Mouse (Mus musculus) heart, embryonic 11.5 days (tissue): ENCODE measurements around the gene Dcxr. TPM values are rescaled to one million over a fixed set of nuclear protein-coding genes. Genes with fewer than 3 reads are reported as not detected.

Experiments
- ATAC-seq: fragments of 200-750 bp; cut with Nextera tagmentation; replicated peaks from 2 replicates; pipeline ENCODE4 v1.8.0; 2017; ENCODE audit warnings: moderate library complexity; ENCODE audit not compliant: insufficient number of reproducible peaks, low FRiP score, low TSS enrichment
- H3K27ac ChIP-seq: fragments of 300-500 bp; sonication (generic); 2 replicates; pipeline ENCODE4 v1.5.1; 2014; ENCODE audit warnings: mild to moderate bottlenecking, low read depth, low read length
- H3K27me3 ChIP-seq: fragments of 300-500 bp; sonication (generic); 2 replicates; pipeline ENCODE4 v1.6.1; 2014; ENCODE audit warnings: mild to moderate bottlenecking, low read length, mixed read lengths; ENCODE audit not compliant: control insufficient read depth, insufficient read depth
- H3K36me3 ChIP-seq: fragments of 300-500 bp; sonication (generic); 2 replicates; pipeline ENCODE4 v1.6.1; 2014; ENCODE audit warnings: mild to moderate bottlenecking, low read length, moderate library complexity, mixed read lengths; ENCODE audit not compliant: control insufficient read depth, insufficient read depth
- H3K4me1 ChIP-seq: fragments of 300-500 bp; sonication (generic); 2 replicates; pipeline ENCODE4 v1.6.1; 2014; ENCODE audit warnings: low read length; ENCODE audit not compliant: control insufficient read depth, insufficient read depth
- H3K4me2 ChIP-seq: fragments of 300-500 bp; sonication (generic); 2 replicates; pipeline ENCODE4 v1.6.1; 2014; ENCODE audit warnings: mild to moderate bottlenecking, moderate library complexity
- H3K4me3 ChIP-seq: fragments of 300-500 bp; sonication (generic); 2 replicates; pipeline ENCODE4 v1.5.1; 2014; ENCODE audit warnings: low read depth, low read length
- H3K9ac ChIP-seq: fragments of 300-500 bp; sonication (generic); 2 replicates; pipeline ENCODE4 v1.6.1; 2014; ENCODE audit warnings: mild to moderate bottlenecking, low read depth, low read length, moderate library complexity
- H3K9me3 ChIP-seq: fragments of 300-500 bp; sonication (generic); replicated peaks from 2 replicates; pipeline ENCODE4 v1.6.1; 2016; ENCODE audit warnings: low read length; ENCODE audit not compliant: control insufficient read depth
- WGBS: fragments of 180-500 bp; shearing (Covaris S2); extraction: QIAGEN DNeasy Blood & Tissue Kit; methylation state at CpG from one replicate; pipeline ENCODE4 v1.1.7; 2014; ENCODE audit not compliant: insufficient replicate concordance; 5-methylcytosine and 5-hydroxymethylcytosine counted together
- polyA plus RNA-seq: library from polyadenylated mRNA; unstranded; fragments of >200 nt; fragmentation: Nextera tagmentation; extraction: Ambion mirVana; gene quantifications from 2 replicates; pipeline ENCODE4 v1.2.1, GENCODE M21; 2014

The Dcxr gene
- polyA plus RNA-seq, 1 experiment from 2014 or later, result 5.1 TPM

DNA sequence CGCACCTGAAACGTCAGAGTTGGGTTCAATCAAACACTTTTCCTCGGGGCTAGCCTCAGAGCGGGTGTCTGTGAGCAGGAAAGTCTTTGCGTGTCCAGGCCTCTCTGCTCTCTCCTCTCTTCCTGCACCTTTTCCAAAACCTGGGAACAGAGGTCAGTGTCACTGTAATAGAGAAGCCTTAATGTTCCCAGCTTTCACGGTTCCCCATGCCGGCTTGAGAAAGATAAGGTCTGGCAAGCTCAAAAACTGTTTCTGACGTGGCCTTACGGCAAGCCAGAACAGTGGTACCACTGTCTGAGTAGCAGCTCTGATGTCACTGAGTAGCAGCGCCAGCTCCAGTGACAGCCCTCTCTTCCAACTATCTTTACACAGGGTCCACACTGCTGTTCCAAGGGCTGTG, 12.5 kb downstream of the Dcxr start:
- 49% methylated on average over 10 of the region's 10 CpGs for WGBS
- Histone ChIP-seq H3K27me3 (no peaks in the 10 kb centered on the region), H3K36me3 (peaks cover 10% of the 10 kb centered on the region)

DNA sequence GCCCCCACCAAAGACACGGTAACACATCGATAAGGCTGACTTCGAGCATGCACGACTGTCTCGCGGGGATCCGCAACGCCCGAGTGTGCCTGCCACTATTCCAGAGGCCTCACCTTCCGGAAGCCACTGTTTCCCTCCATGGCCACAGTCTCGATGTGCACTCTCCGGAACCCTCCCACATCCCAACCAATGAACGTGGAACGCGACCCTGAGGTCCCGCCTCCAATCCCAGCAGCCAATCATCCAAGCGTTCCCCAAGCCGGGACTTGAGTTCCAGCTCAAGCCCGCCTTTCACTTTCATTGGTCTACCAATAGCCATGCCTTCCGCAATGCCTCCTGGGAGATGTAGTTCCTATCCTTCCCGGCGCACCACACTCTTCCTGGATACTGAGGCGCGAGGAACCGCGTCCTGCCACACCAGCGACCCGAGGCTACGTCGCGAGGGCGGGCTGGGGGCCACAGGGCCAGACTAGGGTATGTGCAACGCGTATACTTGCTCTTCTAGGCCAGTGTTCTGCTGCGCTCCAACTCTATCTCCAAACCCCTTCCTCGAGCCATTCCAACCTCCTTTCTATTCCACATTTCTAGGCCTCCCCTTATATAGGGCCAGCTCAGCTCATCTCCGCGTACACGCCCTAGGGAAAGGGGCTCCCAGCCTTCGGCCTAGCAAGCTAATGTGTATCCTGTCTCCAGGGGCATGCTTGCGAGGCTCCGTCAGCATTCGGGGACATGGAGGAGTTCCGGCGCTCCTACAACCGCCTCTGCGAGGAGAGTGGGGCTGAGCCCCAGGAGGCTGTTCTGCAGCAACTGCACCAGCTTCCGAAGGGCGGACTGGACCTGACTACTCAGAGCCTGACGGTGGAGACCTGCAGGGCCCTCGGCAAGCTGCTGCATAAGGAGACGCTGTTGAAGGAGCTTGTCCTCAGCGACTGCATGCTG, 13.2 kb downstream of the Dcxr start, which contains the start of the genes Cenpx and Lrrc45:
TSS of gene Cenpx (minus strand) at position 159 of the 939 bp plus-strand sequence.
TSS of gene Lrrc45 (plus strand) at position 346 of the 939 bp plus-strand sequence.
- 4% methylated on average over 53 of the region's 53 CpGs for WGBS
- H3K9me3 ChIP-seq, result no peaks in the 10 kb centered on the region
- H3K27ac ChIP-seq, result peak within 1 kb of the TSS; percentile 76
- H3K27me3 ChIP-seq, result no peaks in the 10 kb centered on the region
- peak within 1 kb of the TSS; percentile 100 for H3K4me2 ChIP-seq
- peak within 1 kb of the TSS; percentile 82 for H3K9ac ChIP-seq
- H3K4me1 ChIP-seq, result peaks cover 13% of the 10 kb centered on the region
- H3K4me3 ChIP-seq, result peak within 1 kb of the TSS; percentile 55
- ATAC-seq, result peak; percentile 89
- H3K36me3 ChIP-seq, result peaks cover 15% of the 10 kb centered on the region

More for the DNA sequence above, 12.5 kb downstream of the Dcxr start:
- peak overlapping the region; percentile 55 for H3K4me3 ChIP-seq
- H3K4me1 ChIP-seq, result peaks cover 13% of the 10 kb centered on the region
- H3K9me3 ChIP-seq, result no peaks in the 10 kb centered on the region
- H3K4me2 ChIP-seq, result peak overlapping the region; percentile 100
- peak overlapping the region; percentile 82 for H3K9ac ChIP-seq
- no peak for ATAC-seq
- H3K27ac ChIP-seq, result no peak overlapping the region

DNA sequence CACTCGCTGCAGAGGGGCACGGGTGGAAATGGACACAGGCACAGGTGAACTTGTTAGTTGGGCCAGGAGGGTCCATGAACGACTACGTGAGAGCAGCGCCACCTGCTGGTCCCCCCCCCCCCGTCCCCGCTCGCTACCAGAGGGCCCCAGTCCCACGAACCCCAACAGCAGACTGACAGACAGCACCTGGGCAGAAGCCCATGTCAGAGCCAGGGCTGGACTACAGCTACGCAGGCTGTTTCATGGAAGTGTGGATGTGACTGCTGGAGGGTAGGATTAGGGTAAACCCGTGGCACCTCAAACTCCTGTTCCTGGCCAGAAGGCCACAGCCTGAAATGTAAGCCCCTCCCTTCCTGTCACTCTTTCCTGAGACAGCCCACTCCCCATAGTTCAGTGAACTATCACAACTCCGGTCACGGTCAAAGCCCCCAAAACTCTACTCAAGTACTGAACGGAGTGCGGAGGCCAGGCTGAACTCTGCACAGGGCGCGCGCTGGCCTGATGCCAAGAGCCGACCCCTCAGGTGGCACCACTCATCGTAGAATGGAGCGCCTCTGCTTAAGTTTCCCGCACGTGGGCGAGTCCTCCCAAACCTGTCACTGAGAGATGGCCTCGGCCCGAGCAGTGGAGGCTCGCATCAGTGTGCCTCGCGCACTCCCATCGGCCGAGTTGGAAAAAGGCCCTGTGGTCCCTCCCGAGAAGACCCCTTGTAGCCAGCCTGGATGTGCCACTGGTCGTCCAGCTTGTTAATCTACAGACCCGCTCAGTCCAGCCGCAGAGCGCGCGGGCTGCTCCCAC, 14.1 kb downstream of the Dcxr start:
- H3K4me3 ChIP-seq, result peak overlapping the region; percentile 55
- H3K4me1 ChIP-seq, result peaks cover 13% of the 10 kb centered on the region
- peak overlapping the region; percentile 76 for H3K27ac ChIP-seq
- H3K9ac ChIP-seq, result peak overlapping the region; percentile 80
- peak overlapping the region; percentile 100 for H3K4me2 ChIP-seq
- H3K27me3 ChIP-seq, result no peaks in the 10 kb centered on the region
- WGBS, result under 1% methylated on average over 38 of the region's 38 CpGs
- peaks cover 14% of the 10 kb centered on the region for H3K36me3 ChIP-seq
- peak; percentile 24 for ATAC-seq
- no peaks in the 10 kb centered on the region for H3K9me3 ChIP-seq

DNA sequence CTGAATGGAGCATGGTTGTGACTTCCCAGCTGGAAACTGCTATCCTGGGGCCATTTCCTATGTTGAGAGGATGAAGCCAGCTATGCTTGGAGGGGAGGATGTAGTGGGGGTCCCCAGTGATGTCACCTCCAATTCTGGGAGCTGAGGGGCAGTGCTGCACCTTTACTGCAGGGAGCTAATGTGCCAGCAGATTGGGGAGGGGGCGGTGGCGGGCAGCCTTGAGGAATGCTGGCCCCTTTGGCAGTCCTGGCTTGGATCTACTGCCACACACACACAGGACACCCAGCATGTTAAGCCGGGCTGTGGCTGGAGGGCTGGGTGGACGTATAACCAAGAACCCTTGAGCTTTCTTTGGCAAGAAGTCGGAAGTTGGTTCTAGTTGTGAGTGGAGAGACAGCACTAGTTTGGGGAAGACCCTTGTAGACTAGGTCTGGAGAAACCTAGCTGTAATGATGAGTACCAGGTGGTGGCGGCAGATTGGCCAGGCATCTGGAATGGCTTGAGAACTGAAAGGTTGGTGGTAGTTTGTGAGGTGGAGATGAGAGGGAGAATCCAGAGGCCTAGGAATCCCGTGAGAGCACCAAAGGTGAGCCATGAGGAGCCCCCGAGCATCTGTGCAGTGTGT, 15.0 kb downstream of the Dcxr start:
- peaks cover 11% of the 10 kb centered on the region for H3K36me3 ChIP-seq
- peak overlapping the region; percentile 80; the same call in 1 of the 2 replicates for H3K9ac ChIP-seq
- H3K4me1 ChIP-seq, result peaks cover 20% of the 10 kb centered on the region
- no peaks in the 10 kb centered on the region for H3K27me3 ChIP-seq
- no peak for ATAC-seq
- no peaks in the 10 kb centered on the region for H3K9me3 ChIP-seq
- 57% methylated on average over 8 of the region's 8 CpGs for WGBS
- H3K4me2 ChIP-seq, result peak overlapping the region; percentile 100
- no peak overlapping the region; the same call in 1 of the 2 replicates for H3K4me3 ChIP-seq
- H3K27ac ChIP-seq, result no peak overlapping the region

DNA sequence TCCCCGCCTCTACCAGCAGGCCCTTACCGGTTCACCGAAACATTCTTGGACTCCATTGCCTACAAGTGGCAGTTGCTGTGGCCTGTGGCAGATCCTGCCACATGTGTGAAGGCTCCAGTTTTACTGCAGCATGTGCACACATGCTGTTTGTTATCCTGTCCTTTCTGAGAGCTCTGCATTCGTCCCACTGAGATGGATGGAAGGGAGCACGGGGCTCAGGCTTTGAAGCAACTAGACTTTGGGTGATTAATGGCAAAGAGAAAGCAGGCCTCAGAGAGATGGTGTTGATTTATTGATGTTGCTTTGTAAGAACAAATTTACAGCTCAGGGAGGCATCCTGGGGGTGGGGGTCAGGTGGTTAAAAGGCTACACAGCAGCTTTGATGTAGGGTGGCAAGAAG, 16.4 kb downstream of the Dcxr start:
- no peak overlapping the region for H3K27ac ChIP-seq
- ATAC-seq, result no peak
- H3K9me3 ChIP-seq, result no peaks in the 10 kb centered on the region
- no peak overlapping the region for H3K4me2 ChIP-seq
- no peak overlapping the region for H3K4me3 ChIP-seq
- H3K9ac ChIP-seq, result no peak overlapping the region
- H3K27me3 ChIP-seq, result no peaks in the 10 kb centered on the region
- H3K36me3 ChIP-seq, result peaks cover 7% of the 10 kb centered on the region
- H3K4me1 ChIP-seq, result peaks cover 34% of the 10 kb centered on the region
- WGBS, result 75% methylated on average over 5 of the region's 5 CpGs

DNA sequence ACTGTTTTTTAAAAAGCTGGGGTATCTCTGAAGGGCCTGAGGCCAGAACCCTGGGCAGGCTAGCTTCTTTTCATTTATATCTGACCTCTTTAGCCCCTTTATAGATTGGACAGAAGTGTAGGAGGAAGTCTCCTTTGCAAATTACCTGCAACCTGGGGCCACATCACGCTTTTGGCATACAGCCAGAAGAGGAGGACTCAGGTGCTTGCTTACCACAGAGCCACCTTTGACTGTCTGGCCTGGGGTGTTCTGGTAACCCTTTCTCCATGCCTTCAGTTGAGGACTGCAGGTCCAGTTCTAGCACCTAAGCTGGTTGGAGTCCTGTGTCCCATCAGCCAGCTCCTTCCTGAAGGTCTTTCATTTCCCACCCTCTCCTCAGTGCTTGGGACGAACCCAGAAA, 17.5 kb downstream of the Dcxr start:
- Histone ChIP-seq H3K4me2 (no peak overlapping the region), H3K9me3 (no peaks in the 10 kb centered on the region), H3K27ac (no peak overlapping the region), H3K36me3 (peaks cover 6% of the 10 kb centered on the region), H3K4me3 (no peak overlapping the region), H3K9ac (no peak overlapping the region), H3K27me3 (no peaks in the 10 kb centered on the region), H3K4me1 (peaks cover 40% of the 10 kb centered on the region)
- ATAC-seq, result no peak
- 67% methylated on average over 2 of the region's 2 CpGs for WGBS

DNA sequence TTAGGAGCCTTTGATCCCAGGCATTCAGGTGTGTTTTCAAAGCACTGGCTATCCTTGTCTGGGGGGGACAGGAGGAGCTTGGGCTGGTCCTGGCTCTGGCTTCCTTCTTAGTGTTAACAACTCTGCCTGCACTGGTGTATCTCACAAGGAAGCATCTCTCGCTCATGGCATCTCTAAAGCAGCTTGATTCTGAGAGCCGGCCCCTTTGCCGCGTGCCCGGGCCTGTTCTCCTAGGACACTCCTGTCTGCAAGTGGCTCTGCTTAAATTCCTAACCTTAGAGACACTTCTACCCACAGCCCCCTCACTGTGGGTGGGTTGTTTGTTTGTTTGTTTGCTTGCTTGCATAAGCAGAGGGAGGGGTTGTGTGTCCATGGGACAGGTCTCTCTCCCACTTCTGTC, 19.1 kb downstream of the Dcxr start:
- WGBS, result 24% methylated on average over 5 of the region's 5 CpGs
- Histone ChIP-seq H3K9ac (no peak overlapping the region), H3K4me3 (no peak overlapping the region), H3K27ac (no peak overlapping the region), H3K9me3 (no peaks in the 10 kb centered on the region), H3K27me3 (no peaks in the 10 kb centered on the region), H3K4me1 (peaks cover 48% of the 10 kb centered on the region), H3K36me3 (peaks cover 6% of the 10 kb centered on the region), H3K4me2 (no peak overlapping the region)
- ATAC-seq, result no peak

DNA sequence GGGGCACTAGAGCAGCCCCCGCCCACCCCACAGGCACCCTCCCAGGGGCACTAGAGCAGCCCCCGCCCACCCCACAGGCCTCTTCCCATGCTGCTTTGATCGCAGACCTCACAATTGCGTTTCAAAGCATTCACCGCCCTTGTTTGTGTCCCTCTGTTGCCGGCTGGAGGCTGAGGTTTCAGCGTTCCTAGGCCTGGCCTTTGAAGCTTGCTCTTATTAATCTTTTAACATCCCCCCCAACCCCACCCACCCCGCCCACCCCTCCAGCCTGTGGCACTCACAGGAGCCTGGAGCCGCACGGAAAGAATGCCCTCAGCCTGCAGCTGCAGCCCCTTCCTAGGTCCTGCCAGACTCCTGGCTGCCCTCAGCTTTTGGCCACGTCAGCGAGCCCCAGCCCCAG, 19.9 kb downstream of the Dcxr start:
- H3K9me3 ChIP-seq, result no peaks in the 10 kb centered on the region
- peaks cover 6% of the 10 kb centered on the region for H3K36me3 ChIP-seq
- no peak for ATAC-seq
- H3K27ac ChIP-seq, result peak overlapping the region; percentile 57
- H3K4me2 ChIP-seq, result peak overlapping the region; percentile 22; the same call in 1 of the 2 replicates
- 10% methylated on average over 12 of the region's 12 CpGs for WGBS
- H3K27me3 ChIP-seq, result no peaks in the 10 kb centered on the region
- no peak overlapping the region for H3K4me3 ChIP-seq
- 0 out of 2 replicates have a peak overlapping the region, but pooled peaks have one; percentile 4 for H3K9ac ChIP-seq
- peaks cover 45% of the 10 kb centered on the region for H3K4me1 ChIP-seq
